Mouse (Mus musculus) forebrain, embryonic 16.5 days (tissue): Measurements from ENCODE around the gene Klhl35. TPM values are rescaled to one million over a fixed set of nuclear protein-coding genes. Genes with fewer than 3 reads are reported as not detected.
"Not testable (repeated sequence)": the region's sequence is repeated elsewhere in the genome, so short reads cannot be mapped to it uniquely, and the experiment has no call there.

Experiments
- ATAC-seq: fragments of 200-750 bp; cut with Nextera tagmentation; 2 replicates; pipeline ENCODE4 v1.8.0; 2017; ENCODE audit warnings: mild to moderate bottlenecking, moderate library complexity
- H3K27ac ChIP-seq: fragments of 300-500 bp; sonication (generic); 2 replicates; pipeline ENCODE4 v1.5.1; 2014; ENCODE audit warnings: low read length, control low read depth
- H3K27me3 ChIP-seq: fragments of 300-500 bp; sonication (generic); replicated peaks from 2 replicates; pipeline ENCODE4 v1.6.1; 2014; ENCODE audit warnings: low read length; ENCODE audit not compliant: control insufficient read depth, insufficient read depth
- H3K36me3 ChIP-seq: fragments of 300-500 bp; sonication (generic); 2 replicates; pipeline ENCODE4 v1.6.1; 2014; ENCODE audit not compliant: control insufficient read depth, insufficient read depth
- H3K4me1 ChIP-seq: fragments of 300-500 bp; sonication (generic); replicated peaks from 2 replicates; pipeline ENCODE4 v1.6.1; 2014; ENCODE audit warnings: low read length; ENCODE audit not compliant: control insufficient read depth, insufficient read depth
- H3K4me2 ChIP-seq: fragments of 300-500 bp; sonication (generic); 2 replicates; pipeline ENCODE4 v1.6.1; 2014; ENCODE audit warnings: mild to moderate bottlenecking, low read length, control low read depth
- H3K4me3 ChIP-seq: fragments of 300-500 bp; sonication (generic); replicated peaks from 2 replicates; pipeline ENCODE4 v1.5.1; 2014; ENCODE audit warnings: mild to moderate bottlenecking, low read length, control low read depth
- H3K9ac ChIP-seq: fragments of 300-500 bp; sonication (generic); replicated peaks from 2 replicates; pipeline ENCODE4 v1.6.1; 2014; ENCODE audit warnings: low read depth, low read length, control low read depth
- H3K9me3 ChIP-seq: fragments of 300-500 bp; sonication (generic); 2 replicates; pipeline ENCODE4 v1.6.1; 2016; ENCODE audit warnings: low read length; ENCODE audit not compliant: control insufficient read depth
- WGBS: fragments of 180-500 bp; shearing (Covaris S2); extraction: QIAGEN DNeasy Blood & Tissue Kit; methylation state at CpG from one replicate; pipeline ENCODE4 v1.1.7; 2014; 5-methylcytosine and 5-hydroxymethylcytosine counted together
- polyA plus RNA-seq: library from polyadenylated mRNA; unstranded; fragments of >200 nt; fragmentation: Nextera tagmentation; extraction: Ambion mirVana; gene quantifications from 2 replicates; pipeline ENCODE4 v1.2.1, GENCODE M21; 2015

Klhl35 gene
- polyA plus RNA-seq, 1 experiment from 2014 or later = 3.8 TPM

DNA sequence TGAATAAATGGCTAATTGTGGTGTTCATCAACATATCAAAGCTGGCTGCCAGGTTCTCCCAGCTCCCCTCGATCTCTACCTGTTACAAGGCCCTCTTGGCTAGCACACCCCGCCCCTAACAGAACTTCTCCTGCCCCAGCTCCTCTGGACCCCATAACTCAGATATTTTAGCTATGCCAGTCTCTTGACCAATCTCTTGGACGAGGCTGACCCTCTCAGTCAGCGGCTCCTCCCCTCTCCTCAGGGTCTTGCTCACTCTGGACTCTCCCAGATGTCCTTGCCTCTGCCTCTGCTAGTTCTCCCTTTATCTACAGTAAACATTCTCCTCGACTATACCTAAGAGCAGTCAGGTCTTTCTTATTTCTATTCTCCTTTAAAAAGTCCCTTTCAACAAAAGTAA, 34.9 kb downstream of the Klhl35 start:
- H3K4me2 ChIP-seq = no peak overlapping the region
- WGBS = 29% methylated on average over 5 of the region's 5 CpGs
- H3K4me1 ChIP-seq = no peaks in the 10 kb centered on the region
- no peak overlapping the region for H3K9ac ChIP-seq
- no peak for ATAC-seq
- H3K4me3 ChIP-seq = no peak overlapping the region
- H3K36me3 ChIP-seq = no peaks in the 10 kb centered on the region
- no peaks in the 10 kb centered on the region for H3K27me3 ChIP-seq
- H3K9me3 ChIP-seq = no peaks in the 10 kb centered on the region
- H3K27ac ChIP-seq = no peak overlapping the region

DNA sequence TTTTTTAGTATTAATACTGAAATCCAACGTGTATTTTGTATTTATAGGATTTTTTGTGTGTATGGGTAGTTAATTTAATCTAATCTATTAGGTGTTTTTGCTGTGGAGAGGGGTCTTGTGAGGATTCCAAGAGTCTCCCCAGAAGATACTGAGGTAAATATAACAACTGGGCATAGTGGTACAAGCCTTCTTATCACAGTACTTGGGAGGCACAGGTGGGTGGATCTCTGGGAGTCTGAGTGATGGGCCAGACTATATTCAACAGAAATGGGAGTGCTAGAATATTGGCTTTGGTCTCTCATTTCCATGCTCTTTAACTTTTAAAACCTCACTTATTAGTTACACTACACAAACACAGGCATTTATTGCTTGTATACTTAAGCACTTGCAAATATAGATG, 35.3 kb downstream of the Klhl35 start:
- H3K9me3 ChIP-seq = no peaks in the 10 kb centered on the region
- WGBS = 51% methylated on average over 1 of the region's 1 CpGs
- no peaks in the 10 kb centered on the region for H3K4me1 ChIP-seq
- no peaks in the 10 kb centered on the region for H3K27me3 ChIP-seq
- no peak overlapping the region for H3K4me2 ChIP-seq
- H3K36me3 ChIP-seq = no peaks in the 10 kb centered on the region
- ATAC-seq = no peak
- no peak overlapping the region for H3K4me3 ChIP-seq
- no peak overlapping the region for H3K9ac ChIP-seq
- no peak overlapping the region for H3K27ac ChIP-seq

DNA sequence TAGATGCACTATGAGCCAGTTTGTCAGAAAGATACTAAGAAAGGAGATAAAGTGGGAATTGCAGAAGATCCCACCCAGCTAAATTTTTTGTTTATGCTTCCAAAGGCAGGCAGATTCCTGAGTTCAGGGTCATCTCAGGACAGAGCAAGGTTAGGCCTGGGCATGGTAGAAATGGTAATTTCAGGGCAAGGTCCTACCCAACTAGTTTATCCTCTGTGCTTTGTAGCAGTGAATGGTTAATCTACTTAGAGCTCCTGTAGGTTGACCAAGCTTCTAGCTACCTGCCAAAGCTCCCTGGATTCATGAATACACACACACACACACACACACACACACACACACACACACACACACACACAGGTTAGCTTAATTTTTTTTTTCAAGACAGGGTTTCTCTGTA, 38.8 kb downstream of the Klhl35 start:
- Histone ChIP-seq H3K4me2 (no peak overlapping the region), H3K36me3 (no peaks in the 10 kb centered on the region), H3K4me3 (no peak overlapping the region), H3K9me3 (0 out of 2 replicates have a peak, but pooled peaks cover 2% of the 10 kb centered on the region), H3K4me1 (no peaks in the 10 kb centered on the region), H3K9ac (no peak overlapping the region), H3K27ac (no peak overlapping the region), H3K27me3 (no peaks in the 10 kb centered on the region)
- ATAC-seq = no peak

DNA sequence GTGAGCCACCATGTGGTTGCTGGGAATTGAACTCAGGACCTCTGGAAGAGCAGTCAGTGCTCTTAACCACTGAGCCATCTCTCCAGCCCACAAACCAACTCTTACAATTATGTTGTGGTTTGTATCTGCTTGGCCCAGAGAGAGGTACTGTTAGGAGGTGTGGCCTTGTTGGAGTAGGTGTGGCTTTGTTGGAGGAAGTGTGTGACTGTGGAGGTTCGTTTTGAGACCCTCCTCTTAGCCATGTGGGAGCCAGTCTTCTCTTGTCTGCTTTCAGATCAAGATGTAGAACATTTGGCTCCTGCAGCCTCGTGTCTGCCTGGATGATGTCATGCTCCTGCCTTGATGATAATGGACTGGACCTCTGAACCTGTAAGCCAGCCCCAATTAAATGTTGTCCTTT, 42.4 kb downstream of the Klhl35 start:
- H3K9me3 ChIP-seq, H3K36me3 ChIP-seq, ATAC-seq: not testable (repeated sequence)

DNA sequence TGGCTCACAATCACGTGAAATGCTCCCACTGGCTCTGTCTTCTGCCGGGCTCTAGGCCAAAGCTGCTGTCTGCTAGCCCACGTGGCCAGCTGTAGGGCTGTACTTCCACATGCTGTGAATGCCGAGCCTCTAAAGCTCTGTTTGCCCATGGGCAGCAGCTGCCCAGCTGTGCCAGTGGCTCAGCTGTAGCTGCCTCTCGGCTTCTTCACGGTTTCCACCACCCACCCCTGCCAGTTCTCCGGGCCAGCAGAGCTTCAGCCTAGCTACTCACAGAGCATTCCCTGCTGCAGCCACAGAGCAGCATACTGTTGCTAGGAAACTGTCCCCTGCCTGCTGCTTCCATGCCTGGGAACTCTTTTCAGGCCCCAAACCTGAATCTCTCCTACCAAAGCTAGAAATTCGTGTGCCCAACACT, 44.3 kb downstream of the Klhl35 start:
- WGBS = 4% methylated on average over 8 of the region's 8 CpGs
- H3K27ac ChIP-seq = no peak overlapping the region; the same call in 1 of the 2 replicates

More for the DNA sequence above, 42.4 kb downstream of the Klhl35 start:
- H3K27me3 ChIP-seq, H3K4me1 ChIP-seq, H3K4me3 ChIP-seq, H3K4me2 ChIP-seq, H3K9ac ChIP-seq, H3K27ac ChIP-seq: not testable (repeated sequence)
- WGBS = 5% methylated on average over 2 of the region's 2 CpGs

DNA sequence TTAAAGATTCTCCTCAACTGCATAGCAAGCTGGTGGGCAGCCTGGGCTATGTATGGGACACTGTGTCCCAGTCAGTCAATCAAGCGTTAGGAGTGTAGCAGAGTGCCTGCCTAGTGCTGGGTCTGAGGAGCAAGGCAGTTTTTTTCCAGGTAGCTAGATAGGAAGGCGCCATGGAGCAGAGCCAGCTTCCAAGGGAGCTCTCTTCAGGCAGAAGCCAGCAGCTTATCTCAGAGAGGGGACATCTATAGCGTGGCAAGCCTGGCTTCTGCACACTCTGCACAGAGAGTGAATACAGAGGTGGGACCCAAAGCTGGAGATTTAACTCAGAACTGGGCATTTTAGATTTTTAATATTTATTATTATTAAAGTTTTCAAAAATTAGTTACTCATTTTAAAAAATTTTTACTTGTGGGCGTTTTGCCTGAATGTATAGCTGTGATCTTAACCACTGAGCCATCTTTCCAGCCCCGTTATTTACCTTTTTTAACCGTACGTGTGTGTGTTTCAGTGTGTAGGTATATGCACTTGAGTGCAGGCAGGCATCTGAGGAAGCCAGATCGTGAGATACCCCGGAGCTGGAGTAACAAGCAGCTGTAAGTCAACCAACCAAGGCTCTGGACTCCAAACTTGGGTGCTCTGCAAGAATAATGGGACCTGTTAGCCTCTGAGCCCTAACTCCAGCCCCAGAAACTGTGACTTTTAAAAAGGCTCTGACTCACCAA, 50.4 kb downstream of the Klhl35 start:
- H3K27me3 ChIP-seq = no peaks in the 10 kb centered on the region
- H3K9me3 ChIP-seq = no peaks in the 10 kb centered on the region
- H3K9ac ChIP-seq = no peak overlapping the region
- whole genome bisulfite sequencing = 84% methylated on average over 9 of the region's 9 CpGs
- no peak for ATAC-seq
- no peaks in the 10 kb centered on the region for H3K4me1 ChIP-seq
- H3K27ac ChIP-seq = no peak overlapping the region
- no peaks in the 10 kb centered on the region for H3K36me3 ChIP-seq
- H3K4me2 ChIP-seq = no peak overlapping the region
- H3K4me3 ChIP-seq = no peak overlapping the region

More for the DNA sequence above, 44.3 kb downstream of the Klhl35 start:
- Histone ChIP-seq H3K27me3 (no peaks in the 10 kb centered on the region), H3K4me2 (no peak overlapping the region), H3K9ac (no peak overlapping the region), H3K4me3 (no peak overlapping the region), H3K36me3 (no peaks in the 10 kb centered on the region), H3K4me1 (peaks cover 4% of the 10 kb centered on the region), H3K9me3 (0 out of 2 replicates have a peak, but pooled peaks cover 2% of the 10 kb centered on the region)
- peak; percentile 81 for ATAC-seq

DNA sequence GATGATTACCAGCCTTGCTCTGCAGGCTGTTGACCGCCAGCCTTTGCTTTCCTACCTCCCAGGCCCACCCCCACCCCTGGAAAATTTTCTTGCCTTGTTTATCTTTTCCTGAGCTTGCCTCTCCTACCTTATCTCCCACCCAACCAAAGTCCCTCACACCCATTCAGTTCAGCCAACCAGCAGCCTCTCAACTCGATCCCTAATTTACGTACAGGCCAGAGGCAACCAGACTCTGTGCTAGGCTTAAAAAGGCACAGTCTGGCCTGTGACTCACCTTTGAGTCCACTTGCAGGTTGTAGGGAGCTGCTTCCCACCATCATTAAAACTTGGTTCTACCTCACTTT, 51.0 kb downstream of the Klhl35 start:
- H3K4me1 ChIP-seq = no peaks in the 10 kb centered on the region
- 81% methylated on average over 3 of the region's 3 CpGs for WGBS
- H3K4me2 ChIP-seq = no peak overlapping the region
- H3K9me3 ChIP-seq = no peaks in the 10 kb centered on the region
- H3K4me3 ChIP-seq = no peak overlapping the region
- no peaks in the 10 kb centered on the region for H3K36me3 ChIP-seq
- no peak overlapping the region for H3K27ac ChIP-seq
- ATAC-seq = no peak
- H3K9ac ChIP-seq = no peak overlapping the region
- H3K27me3 ChIP-seq = no peaks in the 10 kb centered on the region

DNA sequence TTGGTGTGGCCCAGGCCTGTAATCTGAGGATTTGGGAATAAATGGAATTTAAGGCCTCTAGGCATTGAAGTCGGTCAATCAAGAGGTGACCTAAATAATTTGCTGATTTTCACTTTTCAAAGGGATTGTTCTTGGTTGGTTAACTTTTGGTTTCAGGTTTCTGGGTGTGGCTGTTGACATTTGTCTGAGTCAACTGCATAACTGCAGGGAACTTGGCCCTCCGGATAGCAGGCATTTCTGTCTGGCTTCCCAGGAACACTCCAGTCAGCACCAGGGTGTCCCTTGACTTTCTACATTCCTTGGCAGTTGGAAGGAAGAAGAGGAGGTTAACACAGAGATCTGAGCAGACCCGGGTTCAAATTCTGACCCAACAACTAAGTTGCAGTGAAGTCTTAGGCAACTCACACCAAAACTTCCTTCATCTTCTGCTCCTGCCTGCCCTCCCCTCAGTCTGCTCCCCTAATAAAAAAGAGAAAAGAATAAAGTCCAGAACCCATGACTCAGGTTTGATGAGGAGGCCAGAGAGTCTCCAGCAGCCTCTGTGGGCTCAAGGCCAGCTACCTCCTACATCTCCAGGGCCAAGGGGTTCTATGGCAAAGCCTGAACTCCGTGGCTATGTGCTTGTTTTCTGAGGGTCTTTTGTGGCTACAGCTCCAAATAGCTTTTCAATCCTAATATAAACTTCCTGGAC, 53.3 kb downstream of the Klhl35 start:
- ATAC-seq = no peak
- H3K9ac ChIP-seq = no peak overlapping the region
- no peak overlapping the region for H3K4me2 ChIP-seq

DNA sequence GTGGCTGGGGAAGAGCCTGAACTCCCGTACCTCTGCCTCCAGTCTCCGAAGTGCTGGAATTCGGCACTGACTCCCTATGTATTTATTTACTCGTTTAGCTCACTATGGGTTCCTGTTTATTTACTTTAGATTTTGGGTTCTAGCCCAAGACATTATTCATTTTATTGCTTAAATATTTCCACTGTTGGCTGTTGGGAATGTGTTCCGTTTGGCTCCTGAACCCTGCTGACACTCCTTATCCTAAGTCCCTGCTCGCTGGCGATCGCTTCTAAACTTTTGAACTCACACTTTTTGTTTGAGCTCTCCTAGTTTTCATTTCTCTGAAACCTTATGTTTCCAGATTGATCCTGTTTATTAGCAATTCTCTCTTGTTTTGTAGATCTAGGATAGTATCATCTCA, 57.3 kb downstream of the Klhl35 start:
- no peaks in the 10 kb centered on the region for H3K4me1 ChIP-seq
- no peak overlapping the region for H3K4me3 ChIP-seq
- no peaks in the 10 kb centered on the region for H3K27me3 ChIP-seq
- no peak overlapping the region for H3K27ac ChIP-seq
- H3K36me3 ChIP-seq = no peaks in the 10 kb centered on the region
- 81% methylated on average over 8 of the region's 8 CpGs for WGBS
- H3K9ac ChIP-seq = no peak overlapping the region
- H3K9me3 ChIP-seq = no peaks in the 10 kb centered on the region
- no peak for ATAC-seq
- H3K4me2 ChIP-seq = no peak overlapping the region

More for the DNA sequence above, 53.3 kb downstream of the Klhl35 start:
- Histone ChIP-seq H3K27me3 (no peaks in the 10 kb centered on the region), H3K27ac (no peak overlapping the region), H3K9me3 (no peaks in the 10 kb centered on the region), H3K4me3 (no peak overlapping the region), H3K4me1 (no peaks in the 10 kb centered on the region), H3K36me3 (no peaks in the 10 kb centered on the region)
- 62% methylated on average over 4 of the region's 4 CpGs for WGBS
